Mouse (Mus musculus): ENCODE results near the gene Mafb. TPM values are rescaled to one million over a fixed set of nuclear protein-coding genes. Genes with fewer than 3 reads are reported as not detected.

Gene Mafb
- 4.2 and 6.1 TPM in 2 replicates for polyA plus RNA-seq (2015; fragmentation: Nextera tagmentation; extraction: Ambion mirVana)

DNA sequence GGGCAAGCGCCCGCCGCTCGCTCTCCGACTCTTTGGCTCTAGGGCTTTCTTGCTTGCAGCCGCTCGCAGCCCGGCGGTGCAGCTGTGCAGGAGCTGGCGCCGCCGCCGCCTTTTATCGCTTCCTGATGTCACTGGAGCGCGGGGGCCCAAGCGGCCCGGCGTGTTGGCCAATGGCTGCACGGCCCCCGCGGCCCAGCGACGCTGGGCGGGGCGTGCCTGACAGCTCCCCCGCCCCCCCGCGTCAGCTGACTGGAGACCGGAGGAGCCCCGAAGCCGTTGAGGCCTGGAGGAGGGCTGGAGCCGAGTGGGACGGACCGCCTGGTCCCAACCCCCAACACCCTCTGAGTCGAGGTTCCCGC lies at the start of gene Mafb:
Mafb (minus strand) TSS at position 86 of the 359 bp plus-strand sequence.
- Histone ChIP-seq H3K4me2 (peak within 1 kb of the TSS; percentile 71), H3K27me3 (peaks cover 99% of the 10 kb centered on the region), H3K4me3 (replicated peaks) (peak within 1 kb of the TSS; percentile 49), H3K27ac (replicated peaks) (peak within 1 kb of the TSS; percentile 38; the same call in 1 of the 2 replicates), H3K9me3 (replicated peaks) (no peaks in the 10 kb centered on the region), H3K9ac (peak within 1 kb of the TSS; percentile 30; the same call in 1 of the 2 replicates), H3K4me1 (replicated peaks) (peaks cover 17% of the 10 kb centered on the region), H3K36me3 (replicated peaks) (no peaks in the 10 kb centered on the region)
- WGBS (ENCODE audit: insufficient replicate concordance): under 1% methylated on average over 37 of the region's 37 CpGs
- peak; percentile 86 for ATAC-seq (ENCODE audit: insufficient read depth)

DNA sequence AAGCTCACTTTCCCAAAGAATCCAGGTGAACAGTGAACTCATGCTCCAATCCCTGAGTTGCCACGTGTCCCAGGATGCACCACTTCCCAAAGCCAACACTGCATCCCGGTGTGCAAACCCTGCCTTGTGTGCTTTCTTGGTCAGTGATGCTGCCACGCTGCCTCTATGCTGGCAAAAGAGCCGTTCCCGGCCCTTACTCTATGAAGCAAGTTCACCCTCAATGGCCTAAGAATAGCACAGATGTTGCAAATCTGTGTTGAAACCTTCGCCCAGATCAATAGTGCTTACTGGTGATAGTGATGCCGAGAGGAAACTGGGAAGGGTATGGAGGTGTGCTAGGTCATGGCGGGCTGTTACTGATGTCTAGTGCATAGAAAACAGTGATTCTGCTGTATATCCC lies 48.3 kb upstream of the Mafb start:
- Histone ChIP-seq H3K4me2 (no peak overlapping the region), H3K9ac (no peak overlapping the region), H3K4me3 (replicated peaks) (no peak overlapping the region), H3K27ac (replicated peaks) (no peak overlapping the region), H3K9me3 (replicated peaks) (no peaks in the 10 kb centered on the region), H3K27me3 (no peaks in the 10 kb centered on the region), H3K4me1 (replicated peaks) (no peaks in the 10 kb centered on the region), H3K36me3 (replicated peaks) (no peaks in the 10 kb centered on the region)
- WGBS (ENCODE audit: insufficient replicate concordance): 55% methylated on average over 8 of the region's 8 CpGs
- ATAC-seq (ENCODE audit: insufficient read depth): no peak

DNA sequence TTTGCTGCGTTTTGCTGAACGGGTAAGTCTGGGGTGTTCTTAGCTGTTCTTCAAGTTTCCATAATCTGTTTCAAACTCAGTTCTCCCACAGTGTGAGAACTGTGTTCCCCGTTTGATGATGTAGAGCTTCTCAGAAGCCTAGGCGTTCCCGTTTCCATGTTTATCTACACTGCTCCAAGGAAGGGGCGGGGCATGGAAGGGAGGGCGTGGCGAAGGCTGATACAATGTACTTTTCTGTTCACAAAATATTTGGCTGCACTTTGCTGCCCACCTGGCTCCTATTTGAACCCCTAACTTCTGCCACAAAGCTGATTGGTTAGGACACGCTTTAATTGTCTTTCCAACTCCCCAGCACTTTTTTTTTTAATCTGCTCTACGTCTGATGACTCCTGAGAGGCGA lies 47.9 kb upstream of the Mafb start:
- H3K9me3 ChIP-seq (replicated peaks): no peaks in the 10 kb centered on the region
- H3K4me1 ChIP-seq (replicated peaks): no peaks in the 10 kb centered on the region
- H3K4me2 ChIP-seq: no peak overlapping the region
- 70% methylated on average over 11 of the region's 11 CpGs for WGBS (ENCODE audit: insufficient replicate concordance)
- H3K9ac ChIP-seq: no peak overlapping the region
- no peak overlapping the region for H3K4me3 ChIP-seq (replicated peaks)
- H3K36me3 ChIP-seq (replicated peaks): no peaks in the 10 kb centered on the region
- no peak for ATAC-seq (ENCODE audit: insufficient read depth)
- no peaks in the 10 kb centered on the region for H3K27me3 ChIP-seq
- no peak overlapping the region for H3K27ac ChIP-seq (replicated peaks)

DNA sequence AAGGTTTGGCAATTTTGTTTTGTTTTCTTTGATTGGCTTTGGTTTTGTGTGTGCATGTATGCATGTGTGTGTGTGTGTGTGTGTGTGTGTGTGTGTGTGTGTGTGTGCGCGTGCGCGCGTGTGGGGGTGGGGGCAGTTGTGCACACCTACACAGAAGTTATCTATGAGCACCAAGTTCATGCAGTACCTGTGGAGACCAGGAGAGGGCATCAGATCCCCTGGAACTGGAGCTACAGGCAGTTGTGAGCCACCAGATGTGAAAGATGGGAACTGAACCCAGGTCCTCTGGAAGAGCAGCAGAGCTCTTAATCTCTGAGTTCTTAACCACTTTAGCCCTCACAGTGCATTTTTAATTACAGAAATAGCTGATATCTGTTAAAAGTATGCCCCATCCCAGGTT lies 47.1 kb upstream of the Mafb start:
- Histone ChIP-seq H3K9me3 (replicated peaks) (no peaks in the 10 kb centered on the region), H3K4me3 (replicated peaks) (no peak overlapping the region), H3K4me1 (replicated peaks) (no peaks in the 10 kb centered on the region), H3K9ac (no peak overlapping the region), H3K4me2 (no peak overlapping the region), H3K36me3 (replicated peaks) (no peaks in the 10 kb centered on the region), H3K27ac (replicated peaks) (no peak overlapping the region), H3K27me3 (no peaks in the 10 kb centered on the region)
- WGBS (ENCODE audit: insufficient replicate concordance): 79% methylated on average over 5 of the region's 5 CpGs
- ATAC-seq (ENCODE audit: insufficient read depth): no peak

DNA sequence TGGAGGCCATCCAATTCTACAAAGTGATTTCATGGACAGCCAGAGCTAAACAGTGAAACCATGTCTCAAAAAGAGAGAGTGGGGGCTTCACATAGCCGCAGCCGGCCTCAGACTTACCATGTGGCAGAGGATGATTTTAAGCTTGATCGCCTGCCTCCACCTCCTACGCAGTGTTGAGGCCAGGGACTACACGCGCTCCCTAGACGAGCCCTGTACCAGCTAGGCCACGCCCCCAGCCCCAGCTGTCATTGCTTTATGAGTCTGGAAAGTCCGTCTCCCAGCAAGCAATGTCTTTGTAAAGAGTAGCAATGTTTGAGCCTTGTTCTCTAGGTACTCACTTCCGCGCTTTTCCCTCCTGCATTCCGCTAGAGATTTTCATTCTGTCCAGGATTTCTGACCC lies 46.2 kb upstream of the Mafb start:
- no peak overlapping the region for H3K27ac ChIP-seq (replicated peaks)
- no peak overlapping the region for H3K4me2 ChIP-seq
- no peaks in the 10 kb centered on the region for H3K4me1 ChIP-seq (replicated peaks)
- 59% methylated on average over 12 of the region's 12 CpGs for WGBS (ENCODE audit: insufficient replicate concordance)
- no peak overlapping the region for H3K9ac ChIP-seq
- no peaks in the 10 kb centered on the region for H3K9me3 ChIP-seq (replicated peaks)
- no peak for ATAC-seq (ENCODE audit: insufficient read depth)
- no peaks in the 10 kb centered on the region for H3K36me3 ChIP-seq (replicated peaks)
- no peak overlapping the region for H3K4me3 ChIP-seq (replicated peaks)
- H3K27me3 ChIP-seq: no peaks in the 10 kb centered on the region

DNA sequence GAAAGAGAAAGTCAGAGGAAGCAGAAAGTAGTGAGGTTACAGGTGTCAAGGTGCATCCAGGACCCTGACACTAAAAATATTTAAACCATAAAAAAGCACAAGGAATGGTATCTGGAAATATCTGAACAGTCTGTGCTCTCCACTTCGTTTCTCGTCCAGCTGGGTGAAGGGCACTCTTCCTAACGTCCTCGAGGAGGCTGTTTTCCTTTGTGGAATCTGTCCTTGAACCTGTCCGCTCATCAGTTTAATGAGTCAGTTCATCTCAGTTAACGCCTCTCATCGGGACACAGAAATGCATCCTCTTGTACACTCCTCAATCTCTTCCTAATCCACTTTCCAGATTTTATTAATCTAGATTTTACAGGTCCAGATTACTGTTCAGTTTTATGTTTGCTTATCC lies 44.6 kb upstream of the Mafb start:
- Histone ChIP-seq H3K4me3 (replicated peaks) (no peak overlapping the region), H3K36me3 (replicated peaks) (no peaks in the 10 kb centered on the region), H3K27ac (replicated peaks) (no peak overlapping the region), H3K9ac (no peak overlapping the region), H3K4me1 (replicated peaks) (no peaks in the 10 kb centered on the region), H3K27me3 (no peaks in the 10 kb centered on the region), H3K9me3 (replicated peaks) (no peaks in the 10 kb centered on the region), H3K4me2 (no peak overlapping the region)
- no peak for ATAC-seq (ENCODE audit: insufficient read depth)
- 58% methylated on average over 7 of the region's 7 CpGs for WGBS (ENCODE audit: insufficient replicate concordance)

DNA sequence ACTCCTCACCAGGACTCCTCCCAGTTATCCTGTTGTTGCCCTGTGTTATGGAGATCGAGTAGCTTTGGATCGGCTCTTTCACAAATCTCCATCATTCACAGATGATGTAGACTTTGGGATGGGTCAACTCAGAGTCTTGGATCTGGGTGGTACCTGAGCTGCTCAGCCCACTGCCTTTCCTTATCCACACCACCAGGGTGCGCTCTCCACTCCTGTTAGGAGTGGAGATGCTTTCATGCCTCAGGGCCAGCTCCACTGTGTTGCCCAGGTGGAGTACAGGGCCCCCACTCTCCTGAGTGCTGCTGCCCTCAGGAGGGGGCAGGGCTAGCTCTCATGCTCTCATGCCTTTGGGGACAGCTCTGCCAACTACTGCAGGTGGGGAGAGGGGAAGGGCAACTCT lies 40.9 kb upstream of the Mafb start:
- Histone ChIP-seq H3K27ac (replicated peaks) (no peak overlapping the region), H3K4me3 (replicated peaks) (no peak overlapping the region), H3K4me1 (replicated peaks) (no peaks in the 10 kb centered on the region), H3K27me3 (no peaks in the 10 kb centered on the region), H3K4me2 (no peak overlapping the region), H3K9me3 (replicated peaks) (no peaks in the 10 kb centered on the region), H3K36me3 (replicated peaks) (no peaks in the 10 kb centered on the region), H3K9ac (no peak overlapping the region)
- WGBS (ENCODE audit: insufficient replicate concordance): 67% methylated on average over 3 of the region's 3 CpGs
- ATAC-seq (ENCODE audit: insufficient read depth): no peak

DNA sequence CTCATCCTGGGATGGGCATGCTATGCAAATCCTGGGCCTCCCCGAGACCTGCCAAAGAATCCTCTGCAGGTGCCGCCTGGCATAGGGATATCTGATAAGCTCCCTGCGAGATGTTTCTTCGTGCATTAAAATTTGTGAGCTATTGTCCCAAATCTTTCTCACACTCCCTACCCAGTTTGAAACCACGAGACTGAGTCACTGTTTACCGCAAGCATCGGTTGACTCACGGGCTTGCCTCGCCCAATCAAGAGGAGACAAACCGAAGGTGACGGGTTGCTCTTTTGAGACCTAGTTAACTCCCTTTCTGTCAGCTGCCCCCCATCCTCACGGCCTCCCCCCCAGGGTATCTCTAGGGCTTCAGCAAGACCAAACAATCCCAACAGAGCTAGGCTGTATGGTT lies 30.9 kb upstream of the Mafb start:
- 61% methylated on average over 12 of the region's 12 CpGs for WGBS (ENCODE audit: insufficient replicate concordance)
- no peak overlapping the region for H3K4me2 ChIP-seq
- no peak for ATAC-seq (ENCODE audit: insufficient read depth)
- no peaks in the 10 kb centered on the region for H3K9me3 ChIP-seq (replicated peaks)
- no peak overlapping the region for H3K27ac ChIP-seq (replicated peaks)
- no peak overlapping the region for H3K4me3 ChIP-seq (replicated peaks)
- no peaks in the 10 kb centered on the region for H3K27me3 ChIP-seq
- H3K4me1 ChIP-seq (replicated peaks): no peaks in the 10 kb centered on the region
- no peaks in the 10 kb centered on the region for H3K36me3 ChIP-seq (replicated peaks)
- H3K9ac ChIP-seq: no peak overlapping the region

DNA sequence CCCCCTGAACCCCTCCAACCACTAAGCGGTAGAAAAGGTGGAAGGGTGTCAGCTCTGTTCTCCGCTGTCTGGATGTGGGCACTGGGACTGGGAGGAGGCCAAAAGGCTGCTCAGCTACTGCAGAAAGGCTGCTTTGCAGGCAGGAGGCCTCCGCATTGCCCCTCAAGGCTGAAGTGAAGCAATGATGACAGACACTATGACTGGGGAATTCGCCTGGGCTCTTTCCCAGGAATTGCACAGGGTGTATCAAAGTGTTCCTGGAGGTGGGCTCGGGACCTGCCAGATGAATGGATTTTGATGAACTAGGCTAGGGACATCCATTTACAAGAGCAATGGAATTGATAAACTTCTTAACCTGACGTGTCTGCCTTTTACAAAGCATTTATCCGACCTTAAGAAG lies 27.9 kb upstream of the Mafb start:
- no peaks in the 10 kb centered on the region for H3K36me3 ChIP-seq (replicated peaks)
- peaks cover 4% of the 10 kb centered on the region; the same call in 1 of the 2 replicates for H3K27me3 ChIP-seq
- H3K9me3 ChIP-seq (replicated peaks): no peaks in the 10 kb centered on the region
- H3K4me1 ChIP-seq (replicated peaks): no peaks in the 10 kb centered on the region
- H3K4me3 ChIP-seq (replicated peaks): no peak overlapping the region
- H3K9ac ChIP-seq: no peak overlapping the region
- no peak overlapping the region for H3K27ac ChIP-seq (replicated peaks)
- ATAC-seq (ENCODE audit: insufficient read depth): no peak
- WGBS (ENCODE audit: insufficient replicate concordance): 56% methylated on average over 7 of the region's 7 CpGs
- no peak overlapping the region for H3K4me2 ChIP-seq

DNA sequence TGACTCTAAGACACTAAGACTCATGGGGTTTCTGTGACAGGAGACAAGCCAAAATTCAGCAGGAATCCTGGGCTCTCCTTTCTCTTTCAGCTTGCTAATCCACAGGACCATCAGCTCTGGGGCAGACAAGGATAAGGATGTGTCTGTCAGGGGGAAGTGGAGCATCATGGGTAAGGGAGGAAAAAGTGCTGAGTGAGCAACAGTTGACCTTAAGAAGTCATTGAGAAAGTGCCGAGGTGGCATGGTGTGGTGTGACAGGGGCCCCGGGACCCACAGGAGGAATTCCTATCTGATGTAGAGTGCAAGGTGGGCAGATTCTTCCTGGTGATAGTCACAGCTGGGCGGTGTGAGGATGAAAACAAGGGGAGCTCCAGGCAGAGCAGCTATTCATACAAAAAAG lies 25.8 kb upstream of the Mafb start:
- 50% methylated on average over 3 of the region's 3 CpGs for WGBS (ENCODE audit: insufficient replicate concordance)
- no peak for ATAC-seq (ENCODE audit: insufficient read depth)
- no peak overlapping the region for H3K4me3 ChIP-seq (replicated peaks)
- no peaks in the 10 kb centered on the region for H3K4me1 ChIP-seq (replicated peaks)
- no peaks in the 10 kb centered on the region for H3K36me3 ChIP-seq (replicated peaks)
- H3K9ac ChIP-seq: no peak overlapping the region
- no peak overlapping the region for H3K27ac ChIP-seq (replicated peaks)
- H3K4me2 ChIP-seq: no peak overlapping the region
- no peaks in the 10 kb centered on the region for H3K9me3 ChIP-seq (replicated peaks)
- peaks cover 4% of the 10 kb centered on the region; the same call in 1 of the 2 replicates for H3K27me3 ChIP-seq

DNA sequence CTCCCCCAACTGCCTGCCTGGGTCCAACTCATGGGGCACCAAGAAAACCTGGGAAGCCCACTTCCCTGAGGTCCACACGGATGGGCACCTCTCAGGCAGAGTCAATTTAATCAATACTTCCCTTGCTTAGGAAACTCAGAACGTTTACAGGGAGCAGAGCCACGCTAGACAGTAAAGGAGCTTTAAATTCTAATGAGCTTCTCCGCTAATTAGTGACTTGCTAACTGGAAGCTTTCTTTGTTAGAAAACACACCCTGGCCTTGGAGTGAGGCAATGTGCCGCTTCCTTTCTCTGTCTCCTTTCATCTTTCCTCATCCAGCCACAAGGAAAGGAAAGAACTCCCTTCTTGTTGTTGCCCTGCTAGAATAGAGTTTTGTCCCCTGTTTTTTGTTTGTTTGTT lies 21.7 kb upstream of the Mafb start:
- 26% methylated on average over 5 of the region's 5 CpGs for WGBS (ENCODE audit: insufficient replicate concordance)
- ATAC-seq (ENCODE audit: insufficient read depth): no peak
- no peak overlapping the region for H3K4me2 ChIP-seq
- H3K27me3 ChIP-seq: peaks cover 4% of the 10 kb centered on the region; the same call in 1 of the 2 replicates
- H3K27ac ChIP-seq (replicated peaks): no peak overlapping the region
- no peaks in the 10 kb centered on the region for H3K9me3 ChIP-seq (replicated peaks)
- no peaks in the 10 kb centered on the region for H3K4me1 ChIP-seq (replicated peaks)
- no peak overlapping the region for H3K4me3 ChIP-seq (replicated peaks)
- H3K9ac ChIP-seq: no peak overlapping the region
- no peaks in the 10 kb centered on the region for H3K36me3 ChIP-seq (replicated peaks)

DNA sequence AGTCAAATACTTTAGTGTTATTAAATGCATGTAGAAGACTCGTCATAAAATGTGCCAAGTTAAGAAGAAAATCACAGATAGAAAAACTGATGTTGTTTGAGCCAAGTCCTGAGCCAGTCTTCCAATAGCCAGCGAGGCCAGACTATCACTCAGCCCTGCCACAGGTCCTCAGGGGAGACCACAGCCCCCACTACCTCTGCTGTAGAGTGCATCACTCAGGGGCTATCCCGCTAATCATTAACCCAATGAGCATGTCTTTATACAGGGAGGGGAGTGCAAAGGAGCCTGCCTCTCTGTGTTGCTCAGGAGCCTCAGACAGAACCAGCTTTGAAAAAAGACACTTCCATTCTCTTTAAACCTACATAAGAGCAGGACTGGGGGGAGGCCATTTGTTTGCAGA lies 16.6 kb upstream of the Mafb start:
- H3K4me3 ChIP-seq (replicated peaks): no peak overlapping the region
- no peaks in the 10 kb centered on the region for H3K36me3 ChIP-seq (replicated peaks)
- no peak for ATAC-seq (ENCODE audit: insufficient read depth)
- H3K27me3 ChIP-seq: no peaks in the 10 kb centered on the region
- no peaks in the 10 kb centered on the region for H3K4me1 ChIP-seq (replicated peaks)
- H3K9me3 ChIP-seq (replicated peaks): no peaks in the 10 kb centered on the region
- no peak overlapping the region for H3K27ac ChIP-seq (replicated peaks)
- no peak overlapping the region for H3K4me2 ChIP-seq
- 37% methylated on average over 3 of the region's 3 CpGs for WGBS (ENCODE audit: insufficient replicate concordance)
- no peak overlapping the region for H3K9ac ChIP-seq
